ENCODE assay signal across 16 mouse cellular contexts in the genomic region with DNA sequence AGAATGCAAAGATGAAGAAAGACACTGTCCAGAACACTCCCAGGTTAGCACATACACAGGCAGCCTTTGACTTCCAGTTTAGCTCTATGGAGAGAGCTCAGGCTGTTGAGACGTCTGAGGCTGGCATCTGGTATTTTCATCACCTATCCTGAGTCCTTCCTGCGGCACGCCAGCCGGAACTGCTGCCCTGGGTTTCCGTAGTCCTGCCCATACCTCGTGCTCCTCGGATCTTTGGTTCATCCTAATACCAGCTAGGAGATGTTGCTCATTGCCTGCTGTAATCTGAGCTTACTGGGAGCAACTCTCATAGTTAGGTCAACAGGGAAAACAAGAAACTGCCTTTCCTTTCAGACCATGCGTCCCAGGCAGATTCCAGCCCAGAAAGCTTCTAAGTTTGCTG.
DNase-seq lines count a peak whose midpoint lies in the region; ATAC-seq and TF ChIP-seq lines count a peak whose summit lies in the region.
"Had no signal": no experiment of that assay in that cellular context is flagged by ENCODE, and none has a peak within 500 bp of the region (broad histone marks: within the 10 kb centered on the region; RNA-seq: fewer than 3 reads in every experiment).

No protein-coding gene starts in this region.

- 41% methylated on average over 8 of the region's 8 CpGs for WGBS in intestine, embryonic 14.5 days
- 65% methylated on average over 8 of the region's 8 CpGs for WGBS in intestine, postnatal 0 days
- WGBS in embryonic facial prominence, embryonic 14.5 days, result 20% methylated on average over 8 of the region's 8 CpGs
- WGBS in limb, embryonic 14.5 days, result 25% methylated on average over 8 of the region's 8 CpGs
- 58% methylated on average over 8 of the region's 8 CpGs for WGBS in stomach, postnatal 0 days

- H3K4me2 ChIP-seq in intestine, embryonic 14.5 days (ENCODE audit: low read length), result no peak overlapping the region
- H3K4me2 ChIP-seq in intestine, postnatal 0 days (replicated peaks; ENCODE audit: low read depth), result no peak overlapping the region
- H3K4me2 ChIP-seq in embryonic facial prominence, embryonic 14.5 days (ENCODE audit: low read depth, low read length), result no peak overlapping the region
- H3K4me2 ChIP-seq in limb, embryonic 14.5 days (replicated peaks; ENCODE audit: low read depth, low read length, severe bottlenecking), result no peak overlapping the region
- H3K4me2 ChIP-seq in stomach, postnatal 0 days (replicated peaks; ENCODE audit: low read depth), result no peak overlapping the region
- H3K4me2 ChIP-seq: forebrain, embryonic 12.5 days; liver, embryonic 15.5 days had no signal

- H3K27ac ChIP-seq in intestine, embryonic 14.5 days (ENCODE audit: low read depth), result peak overlapping the region; percentile 83
- H3K27ac ChIP-seq in intestine, postnatal 0 days (ENCODE audit: low read depth, low read length), result no peak overlapping the region
- H3K27ac ChIP-seq in embryonic facial prominence, embryonic 14.5 days (replicated peaks; ENCODE audit: low read depth, low read length), result peak overlapping the region; percentile 75
- peak overlapping the region; percentile 46 for H3K27ac ChIP-seq in limb, embryonic 14.5 days (replicated peaks; ENCODE audit: low read depth, low read length)
- no peak overlapping the region for H3K27ac ChIP-seq in stomach, postnatal 0 days (replicated peaks)
- H3K27ac ChIP-seq: forebrain, embryonic 12.5 days; hindbrain, postnatal 0 days; liver, embryonic 15.5 days had no signal

- no peaks in the 10 kb centered on the region for H3K36me3 ChIP-seq in intestine, embryonic 14.5 days (ENCODE audit: control insufficient read depth, insufficient read depth, low read length)
- no peaks in the 10 kb centered on the region for H3K36me3 ChIP-seq in intestine, postnatal 0 days (ENCODE audit: control insufficient read depth, insufficient read depth)
- H3K36me3 ChIP-seq in embryonic facial prominence, embryonic 14.5 days (ENCODE audit: control insufficient read depth, insufficient read depth, low read length), result no peaks in the 10 kb centered on the region
- H3K36me3 ChIP-seq in limb, embryonic 14.5 days (ENCODE audit: control insufficient read depth, insufficient read depth, low read length), result no peaks in the 10 kb centered on the region
- H3K36me3 ChIP-seq in stomach, postnatal 0 days (ENCODE audit: control insufficient read depth, insufficient read depth, low read length), result no peaks in the 10 kb centered on the region
- H3K36me3 ChIP-seq: forebrain, embryonic 12.5 days; liver, embryonic 15.5 days had no signal

- H3K4me3 ChIP-seq in intestine, embryonic 14.5 days (ENCODE audit: low read depth, low read length), result no peak overlapping the region
- no peak overlapping the region for H3K4me3 ChIP-seq in intestine, postnatal 0 days (ENCODE audit: low read depth, low read length)
- H3K4me3 ChIP-seq in embryonic facial prominence, embryonic 14.5 days (ENCODE audit: low read depth, low read length), result no peak overlapping the region
- H3K4me3 ChIP-seq in limb, embryonic 14.5 days (replicated peaks; ENCODE audit: low read length), result no peak overlapping the region
- no peak overlapping the region for H3K4me3 ChIP-seq in stomach, postnatal 0 days (ENCODE audit: low read depth, low read length)
- H3K4me3 ChIP-seq: forebrain, embryonic 12.5 days; liver, embryonic 15.5 days had no signal

- H3K4me1 ChIP-seq in intestine, embryonic 14.5 days (replicated peaks; ENCODE audit: control insufficient read depth, insufficient read depth, low read length), result peaks cover 46% of the 10 kb centered on the region
- H3K4me1 ChIP-seq in intestine, postnatal 0 days (replicated peaks; ENCODE audit: control insufficient read depth, insufficient read depth, low read length), result no peaks in the 10 kb centered on the region
- H3K4me1 ChIP-seq in embryonic facial prominence, embryonic 14.5 days (ENCODE audit: control insufficient read depth, insufficient read depth, low read length), result peaks cover 22% of the 10 kb centered on the region
- peaks cover 31% of the 10 kb centered on the region for H3K4me1 ChIP-seq in limb, embryonic 14.5 days (ENCODE audit: control insufficient read depth, insufficient read depth, low read length)
- no peaks in the 10 kb centered on the region for H3K4me1 ChIP-seq in stomach, postnatal 0 days (replicated peaks; ENCODE audit: control insufficient read depth, insufficient read depth)
- H3K4me1 ChIP-seq: liver, embryonic 15.5 days had no signal

- DNase-seq in intestine, embryonic 14.5 days (ENCODE audit: low spot score), result no peak
- DNase-seq in embryo, embryonic 11 days, result peak; percentile 56
- DNase-seq in embryonic facial prominence, embryonic 14.5 days (ENCODE audit: low spot score), result peak; percentile 39
- DNase-seq in limb, embryonic 14.5 days (ENCODE audit: low spot score), result no peak
- no peak for DNase-seq in stomach, postnatal 0 days (ENCODE audit: low spot score)
- no peak for DNase-seq in B cell, adult 2 months
- DNase-seq: adrenal gland, postnatal 36 days; cerebellum, postnatal 10 days; gastrocnemius, postnatal 36 days; kidney, postnatal 4 days; lung, postnatal 10 days had no signal

- no peaks in the 10 kb centered on the region for H3K9me3 ChIP-seq in intestine, embryonic 14.5 days (ENCODE audit: control insufficient read depth, low read length)
- H3K9me3 ChIP-seq in intestine, postnatal 0 days (ENCODE audit: control insufficient read depth), result no peaks in the 10 kb centered on the region
- no peaks in the 10 kb centered on the region for H3K9me3 ChIP-seq in embryonic facial prominence, embryonic 14.5 days (ENCODE audit: control insufficient read depth, low read length)
- H3K9me3 ChIP-seq in limb, embryonic 14.5 days (ENCODE audit: control insufficient read depth, low read length), result no peaks in the 10 kb centered on the region
- H3K9me3 ChIP-seq in stomach, postnatal 0 days (ENCODE audit: control insufficient read depth, low read length), result no peaks in the 10 kb centered on the region
- H3K9me3 ChIP-seq: forebrain, embryonic 12.5 days; liver, embryonic 15.5 days had no signal

- no peak for TF ChIP-seq POLR2A in limb, embryonic 14.5 days (IDR thresholded peaks at IDR 0.05; ENCODE audit: borderline replicate concordance, extremely low read depth, insufficient read depth, insufficient read length)

- no peak for TF ChIP-seq CTCF in intestine, postnatal 0 days (IDR thresholded peaks at IDR 0.05; ENCODE audit: low read depth)
- TF ChIP-seq CTCF in stomach, postnatal 0 days (IDR thresholded peaks at IDR 0.05; ENCODE audit: low read depth), result no peak

- 0 out of 2 replicates have a peak overlapping the region, but pooled peaks have one; percentile 20 for H3K9ac ChIP-seq in intestine, embryonic 14.5 days (ENCODE audit: low read length)
- no peak overlapping the region for H3K9ac ChIP-seq in intestine, postnatal 0 days (ENCODE audit: low read depth, low read length)
- H3K9ac ChIP-seq in embryonic facial prominence, embryonic 14.5 days (ENCODE audit: low read depth, low read length), result no peak overlapping the region
- H3K9ac ChIP-seq in limb, embryonic 14.5 days (ENCODE audit: low read depth, low read length, severe bottlenecking), result no peak overlapping the region
- H3K9ac ChIP-seq in stomach, postnatal 0 days (ENCODE audit: low read length), result no peak overlapping the region
- H3K9ac ChIP-seq: forebrain, embryonic 12.5 days; liver, embryonic 15.5 days had no signal

- no peak for TF ChIP-seq EP300 in stomach, postnatal 0 days (optimal IDR thresholded peaks at IDR 0.05)

- H3K27me3 ChIP-seq in intestine, embryonic 14.5 days (replicated peaks; ENCODE audit: control insufficient read depth, insufficient read depth, low read length), result no peaks in the 10 kb centered on the region
- H3K27me3 ChIP-seq in intestine, postnatal 0 days (replicated peaks; ENCODE audit: control insufficient read depth, insufficient read depth, low read length), result no peaks in the 10 kb centered on the region
- no peaks in the 10 kb centered on the region for H3K27me3 ChIP-seq in embryonic facial prominence, embryonic 14.5 days (replicated peaks; ENCODE audit: control insufficient read depth, insufficient read depth, low read length)
- H3K27me3 ChIP-seq in limb, embryonic 14.5 days (ENCODE audit: control insufficient read depth, insufficient read depth, low read length), result no peaks in the 10 kb centered on the region
- H3K27me3 ChIP-seq in stomach, postnatal 0 days (ENCODE audit: control insufficient read depth, insufficient read depth, low read length), result no peaks in the 10 kb centered on the region
- H3K27me3 ChIP-seq: forebrain, embryonic 12.5 days; liver, embryonic 15.5 days had no signal

- ATAC-seq in intestine, embryonic 14.5 days (replicated peaks; ENCODE audit: low FRiP score, low TSS enrichment, low read depth), result no peak
- ATAC-seq in intestine, postnatal 0 days, result no peak
- ATAC-seq in embryonic facial prominence, embryonic 14.5 days (ENCODE audit: low read depth), result no peak
- peak; percentile 16; the same call in 1 of the 2 replicates for ATAC-seq in limb, embryonic 14.5 days (ENCODE audit: low FRiP score, low read depth)
- no peak for ATAC-seq in stomach, postnatal 0 days (ENCODE audit: low FRiP score, low TSS enrichment)
- ATAC-seq: hindbrain, postnatal 0 days; midbrain, embryonic 16.5 days had no signal

Comparison
In these comparisons a context has a peak if more than half of its experiments do, and no peak if none do; other contexts are left out.
1. H3K27ac ChIP-seq: peak in intestine, embryonic 14.5 days (single experiment), embryonic facial prominence, embryonic 14.5 days (single experiment) and limb, embryonic 14.5 days (single experiment); none in intestine, postnatal 0 days (single experiment) and stomach, postnatal 0 days (single experiment).
2. DNase-seq: peak in embryo, embryonic 11 days (single experiment) and embryonic facial prominence, embryonic 14.5 days (single experiment); none in intestine, embryonic 14.5 days (single experiment), limb, embryonic 14.5 days (single experiment), stomach, postnatal 0 days (single experiment) and B cell, adult 2 months (0 of 2).